Mouse (Mus musculus): Measurements from ENCODE around the gene Acvr1c.

DNA sequence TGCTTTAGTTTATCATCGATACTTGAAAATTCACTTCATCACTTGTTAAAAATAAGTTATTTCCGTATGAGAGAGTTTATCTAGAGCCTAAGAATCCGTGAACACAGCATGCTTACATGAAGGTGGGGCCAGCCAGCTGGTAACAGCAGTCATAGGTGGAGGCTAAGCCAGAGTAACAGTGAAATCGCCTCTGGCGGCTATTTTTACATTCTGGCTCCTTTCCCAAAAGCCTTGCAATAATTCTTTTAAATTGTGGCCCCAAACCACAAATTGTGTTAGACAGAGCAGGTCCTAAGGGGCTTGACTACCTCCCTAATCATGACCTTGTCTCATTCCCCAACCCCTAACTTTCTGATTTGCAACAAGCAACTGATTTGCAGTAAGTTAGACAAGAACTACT, 4.8 kb downstream of the Acvr1c start:
- no peak for TF ChIP-seq CTCF (IDR thresholded peaks at IDR 0.05; ENCODE audit: borderline replicate concordance, insufficient read depth, low read length)
- no peak for TF ChIP-seq POLR2A (IDR thresholded peaks at IDR 0.05; ENCODE audit: low read depth, low read length)
